Mouse (Mus musculus): ENCODE results near the gene Hoxc13. TPM values are rescaled to one million over a fixed set of nuclear protein-coding genes. Genes with fewer than 3 reads are reported as not detected.

Gene Hoxc13
- total RNA-seq, 2 experiments from 2014 or later = not detected

DNA sequence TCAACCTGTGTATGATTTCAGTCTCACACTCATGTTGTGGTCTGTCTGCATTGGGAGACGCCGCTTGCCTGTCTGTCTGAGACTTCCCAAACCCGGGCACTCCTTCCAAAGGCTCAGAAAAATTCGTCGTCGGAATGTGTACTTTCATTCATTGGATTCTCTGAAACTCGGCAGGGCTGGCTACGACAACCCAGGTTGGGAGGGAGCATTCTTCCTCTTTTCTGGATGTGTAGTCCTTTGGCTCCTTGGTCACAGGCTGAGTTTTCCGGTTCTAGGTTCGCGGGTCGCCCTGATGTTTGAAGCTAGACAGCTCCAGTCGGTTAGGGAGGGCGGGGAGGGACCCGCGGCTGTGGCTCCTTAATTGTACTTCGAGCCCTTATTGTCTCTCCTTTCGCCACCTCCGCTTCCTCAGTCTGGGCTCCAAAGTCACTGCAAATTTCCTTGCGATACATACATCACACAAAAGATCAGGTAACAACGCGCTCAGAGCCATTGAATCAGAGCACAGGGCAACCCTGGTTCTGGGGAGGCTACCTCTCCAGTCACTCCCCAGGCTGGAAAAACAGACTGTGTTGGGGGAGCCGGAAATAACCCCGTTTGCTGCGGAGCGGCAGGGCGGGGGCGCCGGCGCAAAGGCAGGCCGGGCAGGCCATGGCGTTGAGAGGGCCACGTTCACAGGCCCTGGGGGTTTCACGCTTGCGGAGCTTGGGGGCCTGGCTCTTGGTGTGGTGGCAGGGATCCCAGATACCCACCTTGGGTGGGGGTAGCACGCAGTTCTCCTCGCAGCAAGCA, 55.9 kb downstream of the Hoxc13 start:
- no peak for DNase-seq (ENCODE audit: low spot score)
- intact Hi-C loops (cut with DNase I) = no loop called here

- no peak for DNase-seq (ENCODE audit: low spot score)
- intact Hi-C loops (cut with DNase I) = no loop called here
Observed at GRCm38 (mm10) chr15:102977423-102977974, 56.6 kb downstream of the Hoxc13 start.

Small RNAs within 50 kb of the gene (microRNA-seq; reads per million reads assigned to microRNA genes)
- gene Mir196a-2 = not detected

Other genes starting within 250 kb of the Hoxc13 start
- 10 to 100 TPM; 38.9 to 50.4 TPM for gene Atp5g2, start 248.8 kb upstream of the Hoxc13 start, total RNA-seq (2021)
- 100 to 1,000 TPM in 1 of 2 experiments, 10 to 100 TPM in 1; 93.5 to 106 TPM for gene Calcoco1, start 198.9 kb upstream of the Hoxc13 start, total RNA-seq (2021)
- gene Hoxc12, start 15.7 kb downstream of the Hoxc13 start, total RNA-seq (2021) = not detected
- gene Hoxc11, start 33.3 kb downstream of the Hoxc13 start, total RNA-seq (2021) = not detected
- gene Hoxc10, start 45.7 kb downstream of the Hoxc13 start, total RNA-seq (2021) = not detected
- not detected for gene Hoxc5, start 46.3 kb downstream of the Hoxc13 start, total RNA-seq (2021)
- gene Hoxc9, start 55.3 kb downstream of the Hoxc13 start, total RNA-seq (2021) = not detected
- not detected for gene Hoxc8, start 69.5 kb downstream of the Hoxc13 start, total RNA-seq (2021)
- not detected for gene Hoxc6, start 77.2 kb downstream of the Hoxc13 start, total RNA-seq (2021)
- gene Hoxc4, start 97.8 kb downstream of the Hoxc13 start, total RNA-seq (2021) = not detected
- gene Smug1, start 246.0 kb downstream of the Hoxc13 start, total RNA-seq (2021) = 10 to 100 TPM; 12.2 to 14.1 TPM

Measured in heart, postnatal 25 days (tissue).